Mouse (Mus musculus): ENCODE results near the gene Pds5b.
"Not testable (repeated sequence)": the region's sequence is repeated elsewhere in the genome, so short reads cannot be mapped to it uniquely, and the experiment has no call there.

The Pds5b gene

DNA sequence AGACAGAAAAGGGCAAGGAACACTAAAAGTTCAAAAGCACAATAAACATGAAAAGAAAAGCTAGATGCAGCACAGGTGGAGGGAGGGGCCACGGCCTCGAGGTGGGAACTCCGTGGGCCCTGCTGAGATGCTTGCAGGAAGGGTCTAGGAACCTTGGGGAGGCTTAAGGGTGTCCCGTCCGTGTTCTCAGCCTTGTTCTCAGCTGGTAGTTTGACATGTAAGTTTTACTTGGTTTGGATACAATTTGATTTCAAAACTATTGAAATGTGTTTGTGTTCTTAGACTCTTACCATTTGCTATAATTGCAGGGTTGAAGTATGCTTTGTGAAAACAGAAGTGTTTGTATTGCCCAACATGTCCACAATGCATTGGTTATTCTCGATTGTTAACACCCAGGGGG, 149.2 kb downstream of the Pds5b start:
- DNase-seq (ENCODE audit: low spot score in 2 of 2): no peak

- no peak for DNase-seq (ENCODE audit: low spot score in 2 of 2)
Measured at GRCm38 (mm10) chr5:150823361-150823760, 149.8 kb downstream of the Pds5b start.

- DNase-seq (ENCODE audit: low spot score in 2 of 2): no peak
Measured at GRCm38 (mm10) chr5:150829499-150829898, 156.0 kb downstream of the Pds5b start.

DNA sequence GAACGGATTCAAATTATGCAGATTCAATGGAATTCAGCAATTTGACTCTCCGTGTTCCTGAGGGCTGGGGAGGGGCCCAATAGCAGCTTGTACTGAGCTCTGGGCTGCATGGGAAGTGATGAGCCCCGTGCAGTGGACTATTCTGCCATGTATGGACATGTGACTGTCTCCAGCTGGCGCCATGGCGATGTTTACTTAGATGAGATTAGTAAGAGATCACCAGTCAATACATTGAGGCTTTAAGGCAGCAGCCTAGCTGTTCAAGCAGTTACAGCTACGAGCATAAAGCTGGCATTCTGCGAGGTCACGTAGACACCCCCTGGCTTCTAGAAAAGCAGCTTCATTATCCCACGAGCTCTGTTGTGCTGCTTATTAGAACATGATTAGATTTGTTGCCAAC, 157.2 kb downstream of the Pds5b start:
- DNase-seq (ENCODE audit: low spot score in 2 of 2): no peak

DNA sequence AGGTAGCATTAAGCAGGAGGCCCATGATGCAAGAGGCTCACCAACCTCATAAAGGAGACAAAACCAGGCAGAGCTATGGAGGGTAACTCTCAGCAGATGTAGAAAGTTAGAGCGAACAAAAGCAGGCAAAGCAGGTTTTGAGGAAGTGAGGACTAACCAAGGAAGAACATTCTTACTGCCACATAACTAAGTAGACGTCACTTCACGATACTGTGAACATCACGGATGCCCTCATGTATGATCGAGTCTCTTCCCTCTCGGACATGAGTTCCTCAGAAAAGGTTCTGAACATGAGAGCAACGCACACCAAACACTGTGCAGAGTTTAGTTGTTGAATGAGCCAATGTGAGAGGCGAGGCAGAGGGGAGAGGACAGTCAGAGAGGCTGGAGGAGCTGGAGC, 163.2 kb downstream of the Pds5b start:
- no peak for DNase-seq (ENCODE audit: low spot score in 2 of 2)

DNA sequence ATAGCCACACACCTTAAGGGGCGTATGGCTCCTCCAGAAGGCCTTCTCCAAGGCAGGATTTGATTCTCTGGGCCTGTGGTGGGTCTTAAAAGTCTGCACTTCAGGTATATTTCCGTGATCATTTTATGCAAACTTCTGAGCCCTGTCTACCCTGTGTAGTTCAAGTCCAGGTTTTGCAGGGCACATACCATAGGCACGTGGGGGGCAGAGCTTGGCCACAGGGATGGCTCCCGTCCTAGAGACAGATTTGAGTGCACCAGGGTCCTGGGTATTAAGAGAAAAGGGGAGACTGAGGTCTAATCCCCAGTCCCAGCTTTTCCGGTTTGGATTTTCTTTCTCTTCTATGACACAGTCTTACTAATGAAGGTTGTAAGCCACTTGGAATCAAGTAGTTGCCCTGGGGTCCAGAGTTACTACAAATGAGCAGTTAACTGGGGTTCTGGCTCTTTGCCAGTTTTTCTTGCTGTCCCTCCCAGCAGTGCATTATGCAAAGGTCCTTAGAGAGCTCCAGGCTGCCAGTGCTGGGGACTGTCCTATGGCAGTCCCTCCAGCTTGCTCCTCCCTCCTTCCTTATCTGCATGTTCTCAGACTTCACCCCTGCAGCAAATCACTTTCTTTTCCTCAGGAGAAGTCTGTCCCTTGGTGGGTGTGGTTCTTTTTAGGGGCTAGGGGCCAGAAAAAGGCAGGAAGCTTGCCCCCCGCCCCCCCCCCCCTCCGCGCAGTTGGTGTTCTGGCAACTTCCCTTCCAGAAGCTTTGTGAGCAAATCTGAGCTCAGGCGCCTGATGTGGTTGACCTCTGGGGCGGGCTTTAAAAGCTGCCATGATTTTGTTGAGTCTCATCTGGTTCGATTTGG, 166.4 kb downstream of the Pds5b start:
- no peak for DNase-seq (ENCODE audit: low spot score in 2 of 2)

- DNase-seq (ENCODE audit: low spot score in 2 of 2): no peak
Measured at GRCm38 (mm10) chr5:150840596-150840995, 167.1 kb downstream of the Pds5b start.

DNA sequence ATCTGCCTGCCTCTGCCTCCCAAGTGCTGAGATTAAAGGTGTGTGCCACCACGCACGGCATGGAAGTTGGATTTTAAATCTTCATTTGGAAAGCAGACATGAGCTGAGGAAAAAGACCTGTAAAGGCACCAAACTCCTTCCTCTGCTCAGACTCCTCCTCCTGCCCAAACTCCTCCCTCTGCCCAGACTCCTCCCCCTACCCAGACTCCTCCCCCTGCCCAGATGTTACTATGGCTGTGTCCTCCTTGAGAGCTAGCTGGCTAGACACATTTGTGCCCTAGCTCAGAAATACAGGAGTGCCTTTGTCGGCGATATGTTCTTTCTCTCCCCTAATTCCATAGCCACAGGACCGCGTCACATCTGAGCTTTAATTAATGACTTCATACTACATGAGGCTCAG, 172.4 kb downstream of the Pds5b start:
- DNase-seq (ENCODE audit: low spot score in 2 of 2): no peak

DNA sequence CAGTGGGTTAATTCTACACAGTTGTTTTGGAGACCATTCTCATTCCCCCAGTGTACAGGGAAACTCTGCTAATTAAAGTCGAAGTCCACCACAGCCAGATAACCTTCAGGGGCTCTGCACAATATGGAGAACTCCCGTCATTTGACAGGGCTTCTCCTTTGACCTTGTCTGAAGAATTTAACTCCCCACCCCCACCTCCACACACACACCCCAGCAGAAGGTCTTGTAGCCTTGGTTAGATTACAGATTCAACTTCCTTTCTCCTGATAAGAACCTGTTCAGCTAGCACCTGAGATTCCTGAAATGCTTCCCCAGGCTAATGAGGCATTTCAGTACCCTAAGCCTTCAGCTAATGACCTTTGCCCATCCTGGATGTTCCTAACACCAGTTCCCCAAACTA, 177.3 kb downstream of the Pds5b start:
- DNase-seq (ENCODE audit: low spot score in 2 of 2): no peak

DNA sequence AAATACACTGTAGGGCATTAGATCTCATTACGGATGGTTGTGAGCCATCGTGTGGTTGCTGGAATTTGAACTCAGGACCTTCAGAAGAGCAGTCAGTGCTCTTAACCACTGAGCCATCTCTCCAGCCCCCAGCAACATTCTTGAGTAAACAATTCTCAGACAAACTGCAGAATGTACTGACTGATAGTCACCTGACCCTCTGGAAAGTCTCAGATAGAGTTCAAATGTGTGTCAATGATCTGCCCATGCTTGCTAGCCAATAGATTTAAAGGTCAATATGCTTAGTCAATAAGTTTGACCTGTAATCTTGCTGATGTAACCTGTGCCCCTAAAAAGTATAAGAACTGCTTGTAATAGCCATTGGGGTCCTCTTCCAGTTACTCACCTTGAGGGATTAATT, 178.6 kb downstream of the Pds5b start:
- not testable (repeated sequence) for DNase-seq (ENCODE audit: low spot score in 2 of 2)

DNA sequence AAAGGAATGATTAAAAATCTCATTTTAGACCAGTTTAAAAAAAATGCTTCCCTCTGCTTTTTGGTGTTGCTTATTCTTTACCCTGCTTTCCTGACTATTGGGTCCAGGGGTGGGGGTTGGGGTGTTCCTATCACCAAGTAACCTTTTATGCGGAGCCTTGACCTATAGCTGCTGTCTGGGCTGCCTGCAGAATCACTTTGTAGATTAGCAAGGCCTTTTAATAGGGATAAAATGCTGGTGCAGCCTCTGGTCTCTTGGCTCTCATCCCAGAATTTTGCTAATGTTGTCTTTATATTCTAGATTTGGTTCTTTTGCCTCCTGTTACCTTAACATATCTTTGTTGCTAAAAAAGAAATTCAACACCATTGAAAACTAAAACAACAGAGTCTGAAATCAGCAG, 181.0 kb downstream of the Pds5b start:
- DNase-seq (ENCODE audit: low spot score in 2 of 2): peak in 1 of 2 experiments; percentile 6

DNA sequence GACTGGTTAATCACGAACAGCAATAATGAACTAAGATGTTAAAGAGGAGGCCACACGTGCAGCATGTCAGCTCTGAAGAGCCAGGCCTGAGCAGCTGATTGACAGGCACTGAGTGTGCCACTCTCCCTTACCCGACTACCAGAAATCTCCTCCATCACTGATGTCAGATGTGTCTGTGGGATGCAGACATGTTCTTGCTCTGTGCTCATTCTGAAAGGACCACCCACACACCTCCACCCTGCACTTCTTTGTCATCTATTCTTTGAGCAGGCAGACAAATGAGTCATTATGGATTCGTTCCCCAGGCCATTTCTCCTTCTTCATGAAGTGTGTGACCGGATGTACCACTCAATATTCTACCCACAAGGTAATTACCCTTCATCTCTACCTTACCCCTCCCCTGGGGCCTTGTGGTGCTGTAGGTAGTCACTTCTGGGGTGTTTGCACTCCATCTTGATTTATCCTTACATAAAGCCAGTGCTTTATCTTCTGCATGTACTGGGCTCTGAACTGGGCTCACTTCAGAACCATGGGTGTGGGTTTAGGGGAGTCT, 186.2 kb downstream of the Pds5b start:
- DNase-seq (ENCODE audit: low spot score in 2 of 2): peak in 1 of 2 experiments; percentile 37

Data from frontal cortex, postnatal 36 days (tissue).